Mouse (Mus musculus): ENCODE data around the gene Susd1. TPM values are rescaled to one million over a fixed set of nuclear protein-coding genes. Genes with fewer than 3 reads are reported as not detected.
A peak's percentile ranks its signal among the peaks of the same experiment; 100 is the strongest.

The Susd1 gene
- polyA plus RNA-seq, 1 experiment from 2014 or later, result 8.3 TPM

DNA sequence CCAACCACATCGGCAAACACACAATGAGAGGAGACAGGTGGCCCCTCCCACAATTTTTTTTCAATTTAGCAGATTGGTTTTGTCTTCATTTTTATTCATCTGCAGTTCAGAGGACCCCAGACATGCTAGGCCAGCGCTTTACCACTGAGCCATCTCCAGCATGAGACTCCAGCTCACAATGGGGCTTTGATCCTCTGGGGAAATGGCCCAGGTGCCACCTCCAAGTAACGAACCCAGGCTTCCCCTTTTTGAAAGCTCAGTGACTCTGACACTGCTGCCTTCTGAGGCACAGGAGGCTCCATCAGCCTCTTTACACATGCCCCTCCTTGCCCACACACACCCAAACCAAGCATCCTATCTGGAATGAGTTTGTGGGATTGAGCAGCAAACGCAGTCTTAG, 5.7 kb upstream of the Susd1 start:
- Histone ChIP-seq H3K36me3 (ENCODE audit: control insufficient read depth, insufficient read depth, low read length) (no peaks in the 10 kb centered on the region), H3K4me1 (replicated peaks; ENCODE audit: control insufficient read depth, insufficient read depth, low read length) (peaks cover 11% of the 10 kb centered on the region), H3K27ac (ENCODE audit: low read depth) (no peak overlapping the region), H3K9ac (ENCODE audit: low read length) (no peak overlapping the region), H3K27me3 (replicated peaks; ENCODE audit: control insufficient read depth, insufficient read depth, low read length) (no peaks in the 10 kb centered on the region), H3K4me3 (ENCODE audit: low read depth, low read length) (no peak overlapping the region), H3K4me2 (ENCODE audit: low read length) (no peak overlapping the region), H3K9me3 (ENCODE audit: control insufficient read depth, low read length) (0 out of 2 replicates have a peak, but pooled peaks cover 4% of the 10 kb centered on the region)
- DNase-seq (ENCODE audit: low spot score) (no peak), ATAC-seq (replicated peaks; ENCODE audit: low FRiP score, low TSS enrichment, low read depth) (no peak)
- 73% methylated on average over 4 of the region's 4 CpGs for WGBS

DNA sequence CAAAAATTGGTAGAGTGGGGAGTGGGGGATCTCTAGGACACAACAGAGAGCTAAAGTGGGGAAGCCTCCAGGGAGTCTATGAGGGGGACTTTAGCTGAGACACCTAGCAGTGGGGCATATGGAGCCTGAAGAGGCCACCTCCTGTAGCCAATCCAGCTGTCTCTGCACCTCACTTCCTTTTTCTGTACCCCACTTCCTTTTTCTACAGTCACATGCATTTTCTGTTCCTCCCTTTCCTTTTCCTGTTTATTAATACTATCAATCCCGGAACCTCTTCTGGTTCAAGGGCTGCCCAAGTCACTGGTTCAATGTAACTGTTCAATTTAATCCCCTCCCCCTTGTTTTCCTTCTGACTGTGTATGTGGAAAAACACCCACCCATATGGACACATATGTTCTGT, 2.8 kb upstream of the Susd1 start:
- 76% methylated on average over 1 of the region's 1 CpGs for WGBS
- Histone ChIP-seq H3K9me3 (ENCODE audit: control insufficient read depth, low read length) (no peaks in the 10 kb centered on the region), H3K4me1 (replicated peaks; ENCODE audit: control insufficient read depth, insufficient read depth, low read length) (peaks cover 10% of the 10 kb centered on the region; the same call in 1 of the 2 replicates), H3K4me3 (ENCODE audit: low read depth, low read length) (no peak overlapping the region), H3K9ac (ENCODE audit: low read length) (no peak overlapping the region), H3K27me3 (replicated peaks; ENCODE audit: control insufficient read depth, insufficient read depth, low read length) (no peaks in the 10 kb centered on the region), H3K27ac (ENCODE audit: low read depth) (no peak overlapping the region), H3K4me2 (ENCODE audit: low read length) (no peak overlapping the region), H3K36me3 (ENCODE audit: control insufficient read depth, insufficient read depth, low read length) (no peaks in the 10 kb centered on the region)
- ATAC-seq (replicated peaks; ENCODE audit: low FRiP score, low TSS enrichment, low read depth), result no peak
- no peak for DNase-seq (ENCODE audit: low spot score)

GRCm38 (mm10) chr4:59439960-59440359, 1.5 kb upstream of the Susd1 start:
- no peaks in the 10 kb centered on the region for H3K9me3 ChIP-seq (ENCODE audit: control insufficient read depth, low read length)
- no peaks in the 10 kb centered on the region for H3K36me3 ChIP-seq (ENCODE audit: control insufficient read depth, insufficient read depth, low read length)
- WGBS, result 49% methylated on average over 2 of the region's 2 CpGs
- no peak for ATAC-seq (replicated peaks; ENCODE audit: low FRiP score, low TSS enrichment, low read depth)
- H3K4me1 ChIP-seq (replicated peaks; ENCODE audit: control insufficient read depth, insufficient read depth, low read length), result peaks cover 10% of the 10 kb centered on the region; the same call in 1 of the 2 replicates
- no peak overlapping the region for H3K9ac ChIP-seq (ENCODE audit: low read length)
- H3K4me2 ChIP-seq (ENCODE audit: low read length), result no peak overlapping the region
- no peak overlapping the region for H3K27ac ChIP-seq (ENCODE audit: low read depth)
- DNase-seq (ENCODE audit: low spot score), result no peak
- no peaks in the 10 kb centered on the region for H3K27me3 ChIP-seq (replicated peaks; ENCODE audit: control insufficient read depth, insufficient read depth, low read length)
- H3K4me3 ChIP-seq (ENCODE audit: low read depth, low read length), result no peak overlapping the region

DNA sequence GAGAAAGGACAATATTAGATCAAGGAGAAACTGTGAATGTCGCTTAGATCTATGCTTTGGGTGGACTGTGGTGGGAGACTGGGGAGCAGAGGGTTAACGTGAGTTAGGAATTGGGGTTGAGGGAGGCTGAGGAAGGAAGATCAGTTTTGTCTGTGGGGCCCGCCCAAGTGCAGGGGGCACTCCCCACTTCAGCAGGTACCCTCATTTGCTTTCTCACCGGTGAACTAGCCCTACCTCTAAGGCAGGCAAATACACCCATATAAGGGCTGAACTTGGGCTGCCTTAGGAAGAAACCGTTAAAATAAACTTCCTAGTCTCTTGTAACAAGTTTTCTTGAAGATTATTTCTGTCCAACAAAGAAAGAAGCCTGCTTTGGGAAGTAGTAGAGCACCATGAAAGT, 608 bp upstream of the Susd1 start:
- DNase-seq (ENCODE audit: low spot score) (no peak), ATAC-seq (replicated peaks; ENCODE audit: low FRiP score, low TSS enrichment, low read depth) (no peak)
- peaks cover 14% of the 10 kb centered on the region; the same call in 1 of the 2 replicates for H3K4me1 ChIP-seq (replicated peaks; ENCODE audit: control insufficient read depth, insufficient read depth, low read length)
- H3K9ac ChIP-seq (ENCODE audit: low read length), result peak overlapping the region; percentile 69; the same call in 1 of the 2 replicates
- WGBS, result 28% methylated on average over 5 of the region's 5 CpGs
- peak overlapping the region; percentile 70; the same call in 1 of the 2 replicates for H3K4me3 ChIP-seq (ENCODE audit: low read depth, low read length)
- H3K27ac ChIP-seq (ENCODE audit: low read depth), result no peak overlapping the region
- H3K36me3 ChIP-seq (ENCODE audit: control insufficient read depth, insufficient read depth, low read length), result no peaks in the 10 kb centered on the region
- no peaks in the 10 kb centered on the region for H3K9me3 ChIP-seq (ENCODE audit: control insufficient read depth, low read length)
- H3K4me2 ChIP-seq (ENCODE audit: low read length), result peak overlapping the region; percentile 93
- no peaks in the 10 kb centered on the region for H3K27me3 ChIP-seq (replicated peaks; ENCODE audit: control insufficient read depth, insufficient read depth, low read length)

DNA sequence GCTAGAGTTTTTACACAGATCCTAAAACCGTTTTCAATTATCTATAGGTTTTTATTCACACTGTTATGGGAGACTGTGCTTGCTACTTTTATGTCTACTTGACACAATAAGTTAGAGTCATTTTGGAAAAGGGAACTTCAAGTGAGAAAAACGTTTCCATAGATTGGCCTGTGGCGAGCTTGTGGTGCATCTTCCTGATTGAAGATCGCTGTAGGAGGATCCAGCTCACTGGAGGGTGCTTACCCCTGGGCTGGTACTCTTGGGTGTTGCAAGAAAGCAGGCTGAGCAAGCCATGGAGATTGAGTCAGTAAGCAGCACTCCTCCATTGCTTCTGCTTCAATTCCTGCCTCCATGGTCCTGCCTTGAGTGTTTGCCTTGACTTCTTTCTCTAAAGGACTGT, 2.5 kb downstream of the Susd1 start:
- Histone ChIP-seq H3K9me3 (ENCODE audit: control insufficient read depth, low read length) (no peaks in the 10 kb centered on the region), H3K27me3 (replicated peaks; ENCODE audit: control insufficient read depth, insufficient read depth, low read length) (no peaks in the 10 kb centered on the region), H3K27ac (ENCODE audit: low read depth) (no peak overlapping the region), H3K9ac (ENCODE audit: low read length) (no peak overlapping the region), H3K4me1 (replicated peaks; ENCODE audit: control insufficient read depth, insufficient read depth, low read length) (peaks cover 14% of the 10 kb centered on the region; the same call in 1 of the 2 replicates), H3K4me3 (ENCODE audit: low read depth, low read length) (no peak overlapping the region), H3K36me3 (ENCODE audit: control insufficient read depth, insufficient read depth, low read length) (no peaks in the 10 kb centered on the region), H3K4me2 (ENCODE audit: low read length) (no peak overlapping the region)
- WGBS, result 87% methylated on average over 4 of the region's 4 CpGs
- no peak for DNase-seq (ENCODE audit: low spot score)
- no peak for ATAC-seq (replicated peaks; ENCODE audit: low FRiP score, low TSS enrichment, low read depth)

DNA sequence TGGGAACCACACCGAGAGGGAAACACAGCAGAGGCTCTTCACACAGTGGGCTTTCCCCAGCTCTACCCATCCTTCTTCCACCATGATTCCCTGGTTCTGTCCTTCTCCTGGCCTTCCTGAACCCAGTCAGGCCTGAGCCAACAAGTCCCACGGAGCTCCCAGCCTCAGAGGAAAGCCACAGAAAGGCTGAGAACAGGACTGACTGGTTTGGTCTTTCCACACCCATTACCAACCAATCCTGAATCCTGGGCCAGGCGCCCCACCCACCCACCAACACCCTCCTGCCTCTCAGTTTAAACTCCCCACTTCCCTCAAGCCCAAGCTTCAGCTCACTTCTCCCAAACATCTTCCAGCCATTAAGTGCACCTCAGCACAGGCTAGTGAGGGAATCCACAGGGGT, 4.4 kb downstream of the Susd1 start:
- Histone ChIP-seq H3K9ac (ENCODE audit: low read length) (no peak overlapping the region), H3K4me3 (ENCODE audit: low read depth, low read length) (no peak overlapping the region), H3K9me3 (ENCODE audit: control insufficient read depth, low read length) (no peaks in the 10 kb centered on the region), H3K4me1 (replicated peaks; ENCODE audit: control insufficient read depth, insufficient read depth, low read length) (peaks cover 13% of the 10 kb centered on the region; the same call in 1 of the 2 replicates), H3K4me2 (ENCODE audit: low read length) (no peak overlapping the region), H3K36me3 (ENCODE audit: control insufficient read depth, insufficient read depth, low read length) (no peaks in the 10 kb centered on the region), H3K27me3 (replicated peaks; ENCODE audit: control insufficient read depth, insufficient read depth, low read length) (no peaks in the 10 kb centered on the region), H3K27ac (ENCODE audit: low read depth) (no peak overlapping the region)
- WGBS, result 68% methylated on average over 3 of the region's 3 CpGs
- DNase-seq (ENCODE audit: low spot score), result peak; percentile 58
- 0 out of 2 replicates have a peak, but pooled peaks have one; percentile 29 for ATAC-seq (replicated peaks; ENCODE audit: low FRiP score, low TSS enrichment, low read depth)

GRCm38 (mm10) chr4:59429128-59429527, 9.3 kb downstream of the Susd1 start:
- Histone ChIP-seq H3K4me3 (ENCODE audit: low read depth, low read length) (no peak overlapping the region), H3K27ac (ENCODE audit: low read depth) (no peak overlapping the region), H3K9me3 (ENCODE audit: control insufficient read depth, low read length) (no peaks in the 10 kb centered on the region), H3K4me2 (ENCODE audit: low read length) (no peak overlapping the region), H3K4me1 (replicated peaks; ENCODE audit: control insufficient read depth, insufficient read depth, low read length) (0 out of 2 replicates have a peak, but pooled peaks cover 3% of the 10 kb centered on the region), H3K36me3 (ENCODE audit: control insufficient read depth, insufficient read depth, low read length) (no peaks in the 10 kb centered on the region), H3K9ac (ENCODE audit: low read length) (no peak overlapping the region), H3K27me3 (replicated peaks; ENCODE audit: control insufficient read depth, insufficient read depth, low read length) (no peaks in the 10 kb centered on the region)
- 85% methylated on average over 6 of the region's 6 CpGs for WGBS
- DNase-seq (ENCODE audit: low spot score), result no peak
- no peak for ATAC-seq (replicated peaks; ENCODE audit: low FRiP score, low TSS enrichment, low read depth)

DNA sequence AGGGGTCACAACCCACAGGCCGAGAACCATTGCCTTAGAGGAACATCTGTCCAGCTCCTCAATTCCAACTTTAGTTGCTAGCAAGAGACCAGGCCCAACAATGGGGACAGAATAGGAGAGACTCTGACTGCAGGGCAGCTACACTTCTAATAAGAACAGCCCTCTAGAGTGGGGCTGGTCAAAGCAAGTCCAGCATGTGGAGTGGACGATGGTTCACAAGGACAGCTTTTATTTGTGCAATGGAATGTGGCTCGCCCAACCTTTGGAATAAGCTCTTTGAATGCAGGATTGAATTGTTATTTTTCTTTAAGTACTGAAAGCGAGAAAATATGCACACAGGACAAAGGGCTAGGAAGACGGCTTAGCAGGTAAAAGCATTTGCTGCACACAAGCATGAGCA, 12.0 kb downstream of the Susd1 start:
- WGBS, result 87% methylated on average over 5 of the region's 5 CpGs
- Histone ChIP-seq H3K4me2 (ENCODE audit: low read length) (no peak overlapping the region), H3K9ac (ENCODE audit: low read length) (no peak overlapping the region), H3K4me3 (ENCODE audit: low read depth, low read length) (no peak overlapping the region), H3K36me3 (ENCODE audit: control insufficient read depth, insufficient read depth, low read length) (no peaks in the 10 kb centered on the region), H3K27ac (ENCODE audit: low read depth) (no peak overlapping the region), H3K9me3 (ENCODE audit: control insufficient read depth, low read length) (no peaks in the 10 kb centered on the region), H3K4me1 (replicated peaks; ENCODE audit: control insufficient read depth, insufficient read depth, low read length) (0 out of 2 replicates have a peak, but pooled peaks cover 3% of the 10 kb centered on the region), H3K27me3 (replicated peaks; ENCODE audit: control insufficient read depth, insufficient read depth, low read length) (no peaks in the 10 kb centered on the region)
- DNase-seq (ENCODE audit: low spot score) (no peak), ATAC-seq (replicated peaks; ENCODE audit: low FRiP score, low TSS enrichment, low read depth) (no peak)

GRCm38 (mm10) chr4:59422808-59423207, 15.6 kb downstream of the Susd1 start:
- ATAC-seq (replicated peaks; ENCODE audit: low FRiP score, low TSS enrichment, low read depth) (0 out of 2 replicates have a peak, but pooled peaks have one; percentile 23), DNase-seq (ENCODE audit: low spot score) (no peak)

More at GRCm38 (mm10) chr4:59422808-59423207, 15.6 kb downstream of the Susd1 start:
- Histone ChIP-seq H3K36me3 (ENCODE audit: control insufficient read depth, insufficient read depth, low read length) (0 out of 2 replicates have a peak, but pooled peaks cover 4% of the 10 kb centered on the region), H3K9ac (ENCODE audit: low read length) (no peak overlapping the region), H3K27me3 (replicated peaks; ENCODE audit: control insufficient read depth, insufficient read depth, low read length) (no peaks in the 10 kb centered on the region), H3K4me3 (ENCODE audit: low read depth, low read length) (no peak overlapping the region), H3K27ac (ENCODE audit: low read depth) (no peak overlapping the region), H3K4me2 (ENCODE audit: low read length) (no peak overlapping the region), H3K9me3 (ENCODE audit: control insufficient read depth, low read length) (no peaks in the 10 kb centered on the region), H3K4me1 (replicated peaks; ENCODE audit: control insufficient read depth, insufficient read depth, low read length) (no peaks in the 10 kb centered on the region)
